Mouse (Mus musculus): ENCODE results near the gene Dcaf10. TPM values are rescaled to one million over a fixed set of nuclear protein-coding genes. Genes with fewer than 3 reads are reported as not detected.
A peak's percentile ranks its signal among the peaks of the same experiment; 100 is the strongest.

Gene Dcaf10
- 11.3 and 11.7 TPM in 2 replicates for polyA plus RNA-seq (2014; fragmentation: Nextera tagmentation; extraction: Ambion mirVana)

DNA sequence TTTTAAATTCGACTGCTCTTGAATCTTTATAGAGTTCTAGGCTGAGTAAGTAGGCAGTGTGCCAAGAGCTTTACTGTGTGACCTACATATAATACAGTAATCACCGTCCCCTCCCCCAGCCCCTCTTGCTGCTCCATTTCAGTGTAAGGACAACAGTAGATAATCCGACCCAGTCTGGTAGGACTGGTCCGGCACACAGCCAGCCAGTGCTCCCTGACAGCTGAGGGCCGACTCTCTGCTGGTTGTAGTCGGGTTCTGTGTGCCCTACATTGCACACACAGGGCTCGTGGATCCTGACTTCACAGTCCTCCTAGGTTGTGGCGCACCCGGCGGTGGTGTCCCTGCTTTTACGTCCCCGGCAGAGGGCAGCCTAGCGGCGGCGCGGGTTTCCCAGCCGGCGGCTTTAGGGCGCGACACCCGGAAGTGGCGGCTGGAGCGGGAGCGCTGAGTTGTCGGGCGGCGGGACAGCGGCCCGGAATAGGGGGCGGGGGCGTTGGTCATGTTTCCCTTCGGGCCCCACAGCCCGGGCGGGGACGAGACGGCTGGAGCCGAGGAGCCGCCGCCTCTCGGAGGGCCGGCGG, at the start of gene Dcaf10:
Dcaf10 (plus strand) TSS at position 433 of the 581 bp plus-strand sequence.
- H3K9me3 ChIP-seq (ENCODE audit: control insufficient read depth, low read length) = no peaks in the 10 kb centered on the region
- peak within 1 kb of the TSS; percentile 93 for H3K4me2 ChIP-seq
- peak within 1 kb of the TSS; percentile 97 for H3K9ac ChIP-seq (ENCODE audit: low read depth, low read length)
- WGBS = 3% methylated on average over 30 of the region's 42 CpGs
- H3K4me1 ChIP-seq (replicated peaks; ENCODE audit: control insufficient read depth, insufficient read depth, low read length) = peaks cover 9% of the 10 kb centered on the region
- no peaks in the 10 kb centered on the region for H3K36me3 ChIP-seq (ENCODE audit: control insufficient read depth, insufficient read depth, low read length)
- H3K4me3 ChIP-seq (ENCODE audit: low read depth, low read length) = peak within 1 kb of the TSS; percentile 95
- no peaks in the 10 kb centered on the region for H3K27me3 ChIP-seq (replicated peaks; ENCODE audit: control insufficient read depth, insufficient read depth, low read length)
- ATAC-seq (replicated peaks; ENCODE audit: low FRiP score) = peak; percentile 95
- H3K27ac ChIP-seq (ENCODE audit: low read depth, low read length) = peak within 1 kb of the TSS; percentile 99
- DNase-seq (ENCODE audit: low spot score) = peak; percentile 98

DNA sequence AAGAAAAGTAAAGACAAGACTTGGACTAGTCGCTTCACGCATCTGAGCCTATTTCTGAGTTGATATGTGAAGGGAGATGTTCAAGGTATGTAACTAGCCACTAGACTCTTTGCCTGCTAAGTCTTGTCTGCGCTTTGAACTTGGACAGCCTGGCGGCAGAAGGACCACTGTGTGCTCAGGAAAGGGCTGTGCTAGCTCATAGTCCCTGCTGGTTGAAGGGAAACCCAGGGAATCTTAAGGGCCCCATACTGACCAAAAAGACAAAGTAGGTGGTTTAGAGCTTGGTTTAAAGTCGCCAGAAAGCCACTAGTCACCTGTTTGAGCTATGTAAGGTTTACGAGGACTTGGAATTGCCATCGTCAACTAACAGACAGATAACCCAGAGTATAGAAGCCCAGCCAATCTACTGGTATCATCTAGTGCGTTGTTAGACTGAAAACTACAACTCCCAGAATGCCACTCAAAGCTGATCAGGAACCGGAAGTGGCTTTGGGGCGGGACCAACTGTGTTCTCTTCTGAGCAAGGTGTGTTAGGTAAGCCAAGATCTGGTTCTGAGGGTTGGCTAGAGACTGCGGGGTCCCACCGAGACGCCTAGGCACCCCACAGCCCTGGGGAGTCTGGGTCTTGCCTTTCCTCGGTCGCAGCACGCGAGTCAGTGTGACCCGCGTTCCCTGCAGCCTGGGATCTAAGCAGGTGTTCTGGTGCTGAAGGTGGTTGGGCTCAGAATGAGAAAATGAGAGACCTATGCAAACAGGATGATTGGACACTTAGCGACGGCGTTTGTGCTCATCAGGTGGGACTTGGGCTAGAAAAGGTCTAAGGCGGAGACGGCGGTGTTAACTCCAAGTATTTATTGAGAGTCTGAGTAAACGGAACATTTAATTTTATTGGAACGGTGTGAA, 45.0 kb upstream of the Dcaf10 start, which contains the start of gene Trmt10b:
Trmt10b (plus strand) TSS at position 466 of the 903 bp plus-strand sequence.
- H3K4me1 ChIP-seq (replicated peaks; ENCODE audit: control insufficient read depth, insufficient read depth, low read length) = peaks cover 5% of the 10 kb centered on the region; the same call in 1 of the 2 replicates
- 0 out of 2 replicates have a peak within 1 kb of the TSS, but pooled peaks have one; percentile 11 for H3K27ac ChIP-seq (ENCODE audit: low read depth, low read length)
- peak within 1 kb of the TSS; percentile 76 for H3K4me3 ChIP-seq (ENCODE audit: low read depth, low read length)
- H3K9ac ChIP-seq (ENCODE audit: low read depth, low read length) = peak within 1 kb of the TSS; percentile 72
- DNase-seq (ENCODE audit: low spot score) (peak; percentile 74), ATAC-seq (replicated peaks; ENCODE audit: low FRiP score) (peak; percentile 87)
- peak within 1 kb of the TSS; percentile 81 for H3K4me2 ChIP-seq
- WGBS = 19% methylated on average over 27 of the region's 27 CpGs
- no peaks in the 10 kb centered on the region for H3K9me3 ChIP-seq (ENCODE audit: control insufficient read depth, low read length)
- H3K36me3 ChIP-seq (ENCODE audit: control insufficient read depth, insufficient read depth, low read length) = no peaks in the 10 kb centered on the region
- no peaks in the 10 kb centered on the region for H3K27me3 ChIP-seq (replicated peaks; ENCODE audit: control insufficient read depth, insufficient read depth, low read length)

DNA sequence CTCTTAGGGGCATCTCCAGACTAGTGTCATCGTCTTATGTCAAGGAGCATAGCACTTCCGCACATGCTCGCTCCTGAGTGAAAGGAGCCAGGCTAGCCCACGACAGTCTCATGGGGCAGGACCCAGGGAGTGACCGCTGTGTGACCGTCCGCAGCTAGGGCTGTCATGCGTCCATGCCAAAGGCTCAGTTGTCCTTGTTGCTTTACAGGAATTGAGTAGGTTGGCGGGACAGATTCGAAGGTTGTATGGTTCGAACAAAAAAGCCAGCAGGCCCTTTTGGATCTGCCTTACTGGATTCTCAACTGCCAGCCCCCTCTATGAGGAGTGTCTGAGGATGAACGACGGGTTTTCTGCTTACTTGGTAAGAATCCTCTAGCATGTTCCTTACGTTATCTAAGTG, 36.4 kb upstream of the Dcaf10 start:
- no peak for DNase-seq (ENCODE audit: low spot score)
- H3K27me3 ChIP-seq (replicated peaks; ENCODE audit: control insufficient read depth, insufficient read depth, low read length) = no peaks in the 10 kb centered on the region
- no peak overlapping the region for H3K4me3 ChIP-seq (ENCODE audit: low read depth, low read length)
- H3K4me1 ChIP-seq (replicated peaks; ENCODE audit: control insufficient read depth, insufficient read depth, low read length) = no peaks in the 10 kb centered on the region
- H3K36me3 ChIP-seq (ENCODE audit: control insufficient read depth, insufficient read depth, low read length) = peaks cover 25% of the 10 kb centered on the region
- ATAC-seq (replicated peaks; ENCODE audit: low FRiP score) = no peak
- H3K4me2 ChIP-seq = no peak overlapping the region
- no peak overlapping the region for H3K27ac ChIP-seq (ENCODE audit: low read depth, low read length)
- no peaks in the 10 kb centered on the region for H3K9me3 ChIP-seq (ENCODE audit: control insufficient read depth, low read length)
- 94% methylated on average over 14 of the region's 14 CpGs for WGBS
- H3K9ac ChIP-seq (ENCODE audit: low read depth, low read length) = no peak overlapping the region

DNA sequence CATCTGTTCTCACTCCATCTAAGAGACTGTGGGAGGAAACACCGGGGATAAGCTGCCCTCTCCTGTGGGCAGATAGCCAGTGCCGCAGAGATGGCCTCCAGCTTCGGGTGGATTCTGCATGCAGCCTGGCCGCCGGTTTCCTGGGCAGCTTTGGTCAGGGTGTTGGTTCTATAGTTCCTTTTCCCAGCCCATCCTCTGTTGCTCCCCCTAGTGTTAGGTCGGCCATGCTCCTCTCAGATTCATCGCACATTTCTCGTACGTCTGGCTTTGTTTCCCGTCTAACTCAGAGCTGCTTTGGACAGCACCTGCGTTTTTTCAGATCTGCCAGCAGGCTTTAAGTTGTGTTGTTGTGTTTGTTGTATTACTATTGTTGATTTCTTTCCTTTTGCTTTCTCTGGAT, 33.9 kb upstream of the Dcaf10 start:
- ATAC-seq (replicated peaks; ENCODE audit: low FRiP score) (no peak), DNase-seq (ENCODE audit: low spot score) (no peak)
- Histone ChIP-seq H3K27ac (ENCODE audit: low read depth, low read length) (no peak overlapping the region), H3K9me3 (ENCODE audit: control insufficient read depth, low read length) (no peaks in the 10 kb centered on the region), H3K27me3 (replicated peaks; ENCODE audit: control insufficient read depth, insufficient read depth, low read length) (no peaks in the 10 kb centered on the region), H3K9ac (ENCODE audit: low read depth, low read length) (no peak overlapping the region), H3K4me1 (replicated peaks; ENCODE audit: control insufficient read depth, insufficient read depth, low read length) (no peaks in the 10 kb centered on the region), H3K36me3 (ENCODE audit: control insufficient read depth, insufficient read depth, low read length) (peaks cover 18% of the 10 kb centered on the region), H3K4me2 (no peak overlapping the region), H3K4me3 (ENCODE audit: low read depth, low read length) (no peak overlapping the region)
- 40% methylated on average over 11 of the region's 11 CpGs for WGBS

DNA sequence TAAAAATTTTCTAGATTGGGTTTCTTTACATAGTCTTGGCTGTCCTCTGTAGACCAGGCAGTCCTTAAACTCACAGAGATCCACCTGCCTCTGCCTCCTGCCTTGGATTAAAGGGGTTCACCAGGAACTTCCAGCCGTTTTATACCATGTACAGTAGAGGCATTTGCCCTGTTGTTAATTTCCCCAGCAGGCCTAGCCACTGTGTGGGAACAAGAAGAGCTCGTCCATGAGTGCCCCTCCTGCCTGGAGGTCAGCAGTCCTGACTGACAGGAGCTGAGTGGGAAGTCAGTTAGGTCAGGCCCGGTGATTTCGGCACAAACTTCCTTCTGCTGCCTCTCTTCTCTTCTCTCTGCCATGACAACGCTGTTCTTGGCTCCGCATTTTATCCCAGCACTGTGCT, 33.3 kb upstream of the Dcaf10 start:
- no peak for ATAC-seq (replicated peaks; ENCODE audit: low FRiP score)
- Histone ChIP-seq H3K4me1 (replicated peaks; ENCODE audit: control insufficient read depth, insufficient read depth, low read length) (no peaks in the 10 kb centered on the region), H3K36me3 (ENCODE audit: control insufficient read depth, insufficient read depth, low read length) (peaks cover 18% of the 10 kb centered on the region), H3K9ac (ENCODE audit: low read depth, low read length) (no peak overlapping the region), H3K4me2 (no peak overlapping the region), H3K27me3 (replicated peaks; ENCODE audit: control insufficient read depth, insufficient read depth, low read length) (no peaks in the 10 kb centered on the region), H3K9me3 (ENCODE audit: control insufficient read depth, low read length) (no peaks in the 10 kb centered on the region), H3K4me3 (ENCODE audit: low read depth, low read length) (no peak overlapping the region), H3K27ac (ENCODE audit: low read depth, low read length) (no peak overlapping the region)
- DNase-seq (ENCODE audit: low spot score) = no peak
- WGBS = 75% methylated on average over 6 of the region's 6 CpGs

DNA sequence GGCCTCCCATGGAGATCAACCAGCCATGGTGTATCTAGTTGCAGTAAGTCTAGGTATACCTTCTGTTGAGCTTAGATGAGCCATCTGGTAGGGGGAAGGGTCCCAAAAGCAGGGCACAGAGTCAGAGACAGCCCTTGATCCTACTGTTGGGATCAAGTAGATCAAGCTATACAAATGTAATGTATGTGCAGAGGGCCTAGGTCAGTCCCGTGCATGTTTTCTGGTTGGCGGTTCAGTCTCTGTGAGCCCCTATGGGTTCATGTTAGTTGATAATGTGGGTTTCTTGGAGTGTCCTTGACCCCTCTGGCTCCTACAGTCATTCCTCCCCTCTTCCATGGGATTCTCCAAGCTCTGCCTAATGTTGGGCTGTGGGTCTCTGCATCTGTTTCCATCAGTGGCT, 30.8 kb upstream of the Dcaf10 start:
- Histone ChIP-seq H3K36me3 (ENCODE audit: control insufficient read depth, insufficient read depth, low read length) (peaks cover 14% of the 10 kb centered on the region), H3K4me1 (replicated peaks; ENCODE audit: control insufficient read depth, insufficient read depth, low read length) (no peaks in the 10 kb centered on the region), H3K9ac (ENCODE audit: low read depth, low read length) (no peak overlapping the region), H3K27ac (ENCODE audit: low read depth, low read length) (no peak overlapping the region), H3K9me3 (ENCODE audit: control insufficient read depth, low read length) (no peaks in the 10 kb centered on the region), H3K27me3 (replicated peaks; ENCODE audit: control insufficient read depth, insufficient read depth, low read length) (no peaks in the 10 kb centered on the region), H3K4me3 (ENCODE audit: low read depth, low read length) (no peak overlapping the region), H3K4me2 (no peak overlapping the region)
- ATAC-seq (replicated peaks; ENCODE audit: low FRiP score) (no peak), DNase-seq (ENCODE audit: low spot score) (no peak)
- 96% methylated on average over 2 of the region's 2 CpGs for WGBS

DNA sequence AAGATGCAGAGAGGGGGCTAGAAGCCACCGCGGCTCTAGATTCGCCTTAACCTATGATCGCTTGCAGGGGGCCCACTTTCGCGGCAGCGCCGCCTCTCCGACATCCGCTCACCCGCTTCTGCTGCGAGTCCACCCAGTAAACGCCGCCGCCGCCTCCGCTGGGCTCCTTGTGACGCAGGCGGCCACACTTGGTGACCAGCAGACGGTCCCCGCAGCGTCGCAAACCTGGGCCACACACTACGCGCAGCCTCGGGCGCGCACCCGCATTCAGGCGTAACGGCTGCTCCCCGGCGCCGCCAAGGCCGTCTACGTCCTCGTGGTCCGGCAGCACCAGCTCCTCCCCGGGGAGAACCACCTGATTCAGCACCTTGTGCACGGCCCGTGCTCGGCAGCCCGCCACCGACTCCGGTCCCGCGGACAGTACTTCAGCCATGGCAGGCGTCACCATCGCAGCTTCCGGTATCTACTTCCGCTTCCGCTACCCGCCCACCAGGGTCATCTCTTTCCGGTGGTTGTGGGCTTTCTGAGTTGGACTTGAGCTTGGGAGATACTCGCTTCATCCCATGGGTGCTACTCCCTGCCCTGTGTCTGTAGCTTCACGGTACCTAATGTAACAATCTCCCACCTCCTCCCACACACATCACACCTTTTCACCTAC, 21.6 kb upstream of the Dcaf10 start:
- H3K9me3 ChIP-seq (ENCODE audit: control insufficient read depth, low read length) = no peaks in the 10 kb centered on the region
- peak overlapping the region; percentile 93 for H3K4me3 ChIP-seq (ENCODE audit: low read depth, low read length)

DNA sequence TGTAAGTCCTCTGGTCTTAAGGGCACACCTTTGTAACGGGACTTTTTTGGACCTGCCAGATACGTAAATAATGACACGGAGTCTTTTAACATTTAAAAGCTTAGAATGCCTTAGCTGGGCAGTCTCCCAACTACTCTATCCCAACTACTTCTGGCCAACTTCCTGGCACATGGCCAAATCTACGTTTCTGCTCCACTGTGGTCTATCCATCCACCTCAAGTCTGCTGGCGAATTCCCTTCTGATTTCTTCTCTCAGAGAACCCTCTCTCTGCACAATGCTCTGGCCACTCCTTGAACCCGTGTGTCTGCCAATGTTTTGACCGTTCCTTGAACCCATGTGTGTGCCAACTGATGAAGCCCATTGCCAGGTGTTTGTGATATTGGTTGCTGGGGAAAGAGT, 10.8 kb upstream of the Dcaf10 start:
- Histone ChIP-seq H3K27ac (ENCODE audit: low read depth, low read length) (no peak overlapping the region), H3K4me3 (ENCODE audit: low read depth, low read length) (no peak overlapping the region), H3K27me3 (replicated peaks; ENCODE audit: control insufficient read depth, insufficient read depth, low read length) (no peaks in the 10 kb centered on the region; the same call in 1 of the 2 replicates), H3K4me2 (no peak overlapping the region), H3K9ac (ENCODE audit: low read depth, low read length) (no peak overlapping the region), H3K36me3 (ENCODE audit: control insufficient read depth, insufficient read depth, low read length) (no peaks in the 10 kb centered on the region), H3K4me1 (replicated peaks; ENCODE audit: control insufficient read depth, insufficient read depth, low read length) (no peaks in the 10 kb centered on the region), H3K9me3 (ENCODE audit: control insufficient read depth, low read length) (no peaks in the 10 kb centered on the region)
- no peak for ATAC-seq (replicated peaks; ENCODE audit: low FRiP score)
- no peak for DNase-seq (ENCODE audit: low spot score)
- 82% methylated on average over 7 of the region's 7 CpGs for WGBS

More for the DNA sequence above, 21.6 kb upstream of the Dcaf10 start:
- no peaks in the 10 kb centered on the region for H3K27me3 ChIP-seq (replicated peaks; ENCODE audit: control insufficient read depth, insufficient read depth, low read length)
- H3K4me2 ChIP-seq = peak overlapping the region; percentile 76
- H3K27ac ChIP-seq (ENCODE audit: low read depth, low read length) = peak overlapping the region; percentile 73; the same call in 1 of the 2 replicates
- H3K36me3 ChIP-seq (ENCODE audit: control insufficient read depth, insufficient read depth, low read length) = peaks cover 11% of the 10 kb centered on the region; the same call in 1 of the 2 replicates
- H3K4me1 ChIP-seq (replicated peaks; ENCODE audit: control insufficient read depth, insufficient read depth, low read length) = peaks cover 8% of the 10 kb centered on the region
- WGBS = under 1% methylated on average over 56 of the region's 56 CpGs
- peak; percentile 86 for ATAC-seq (replicated peaks; ENCODE audit: low FRiP score)
- peak overlapping the region; percentile 96 for H3K9ac ChIP-seq (ENCODE audit: low read depth, low read length)
- peak; percentile 85 for DNase-seq (ENCODE audit: low spot score)
